ENCODE assay signal across 8 mouse cellular contexts in the genomic region with DNA sequence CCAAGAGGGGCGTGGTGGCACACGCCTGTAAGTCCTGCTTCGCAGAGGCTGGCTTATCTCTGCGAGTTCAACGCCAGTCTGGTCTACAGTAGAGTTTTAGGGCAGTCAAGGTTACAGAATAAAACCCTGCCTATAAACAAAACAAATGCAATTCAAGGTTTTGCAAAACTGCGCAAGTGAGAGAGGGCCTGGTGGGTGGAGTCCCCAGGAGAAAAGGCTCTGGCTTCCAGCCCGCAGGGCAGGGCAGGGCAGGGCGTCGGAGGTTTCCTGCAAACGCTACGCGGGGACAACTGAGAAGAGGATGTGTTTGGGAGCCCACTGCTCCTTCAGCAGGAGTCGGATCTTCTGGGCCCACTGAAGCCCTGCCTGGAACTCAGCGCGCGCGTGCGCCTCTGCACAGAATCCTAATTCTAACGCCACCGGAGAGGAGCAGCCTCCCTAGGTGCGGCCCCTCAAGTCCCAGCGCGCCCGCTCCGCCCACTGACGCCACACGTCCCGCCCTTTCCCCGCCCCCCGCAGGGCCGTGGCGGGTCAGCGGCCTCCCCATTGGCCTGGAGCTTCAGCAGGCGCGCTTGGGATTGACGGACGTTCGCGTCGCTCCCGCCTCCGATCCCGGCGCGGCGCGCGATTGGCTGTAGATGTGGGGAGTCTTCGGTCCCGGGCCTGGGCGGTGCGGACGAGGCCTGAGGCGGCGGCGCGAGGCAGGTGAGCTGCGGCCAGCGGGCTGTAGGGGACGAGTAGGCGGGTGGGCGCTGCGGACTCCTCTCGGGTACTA. TPM values are rescaled to one million over a fixed set of nuclear protein-coding genes. Genes with fewer than 3 reads are reported as not detected.
DNase-seq lines count a peak whose midpoint lies in the region; ATAC-seq lines count a peak whose summit lies in the region.

A gene (plus strand): TSS at position 643 of the 775 bp plus-strand sequence.

- DNase-seq in adrenal gland, adult (ENCODE audit: inconsistent age in 2 of 2, low spot score in 1 of 2): peak; percentile 99 to 100
- DNase-seq in embryo, embryonic 10.5 days (ENCODE audit: low spot score): peak; percentile 97
- peak; percentile 98 for DNase-seq in gastrocnemius, postnatal 14 days
- DNase-seq in left cerebral cortex, postnatal 10 days (ENCODE audit: extremely low spot score in 1 of 2, low spot score in 2 of 2): peak; percentile 96 to 98
- DNase-seq in right cerebral cortex, postnatal 25 days: peak; percentile 99
- DNase-seq in urinary bladder, postnatal 4 days (ENCODE audit: low spot score in 2 of 2): peak; percentile 98 to 99

- peak; percentile 89 for ATAC-seq in inflammation-experienced regulatory T-cells, adult 6 months
- ATAC-seq in megakaryocyte-erythroid progenitor cell, adult 5-6 weeks (replicated peaks; ENCODE audit: low FRiP score, low TSS enrichment, poor library complexity, severe bottlenecking): peak; percentile 75

- intact Hi-C loops in gastrocnemius, postnatal 14 days (cut with DNase I; ENCODE audit: low total_unique reads): no loop called here
- intact Hi-C loops in left cerebral cortex, postnatal 10 days (cut with DNase I): no loop called here

RNA-seq across cellular contexts. Expression of the gene that starts here (rescaled TPM):
- total RNA-seq in gastrocnemius, postnatal 14 days (2021): 10 to 100 TPM; 31.0 to 33.2 TPM
- polyA plus RNA-seq in inflammation-experienced regulatory T-cells, adult 6 months (2017; shearing (Covaris generic)): 10 to 100 TPM; 30.7 to 43.4 (median 38.5) TPM
- 10 to 100 TPM; 81.3 to 82.9 TPM for total RNA-seq in left cerebral cortex, postnatal 10 days (2021)
- 89.3 and 93.2 TPM in 2 replicates for total RNA-seq in megakaryocyte-erythroid progenitor cell, adult 5-6 weeks (2014; fragmentation: Nextera tagmentation)
- total RNA-seq in megakaryocyte-erythroid progenitor cell, adult 5-6 weeks (2017): 72.3 and 92.9 TPM in 2 replicates

Comparison
In these comparisons a context has a peak if more than half of its experiments do, and no peak if none do; other contexts are left out.
1. Peak in every context shown above with its lines: DNase-seq and ATAC-seq.